Mouse (Mus musculus) lung, postnatal 0 days (tissue): ENCODE results near the gene Prkar1a.

ENCODE experiments used
- CTCF ChIP-seq: IDR thresholded peaks from 2 replicates; pipeline ENCODE4 v1.5.1; 2016; ENCODE audit warnings: antibody characterized with exemption, mild to moderate bottlenecking
- EP300 ChIP-seq: IDR thresholded peaks from 2 replicates; pipeline ENCODE4 v1.6.1; 2016; ENCODE audit warnings: antibody characterized with exemption, mild to moderate bottlenecking, control low read depth

DNA sequence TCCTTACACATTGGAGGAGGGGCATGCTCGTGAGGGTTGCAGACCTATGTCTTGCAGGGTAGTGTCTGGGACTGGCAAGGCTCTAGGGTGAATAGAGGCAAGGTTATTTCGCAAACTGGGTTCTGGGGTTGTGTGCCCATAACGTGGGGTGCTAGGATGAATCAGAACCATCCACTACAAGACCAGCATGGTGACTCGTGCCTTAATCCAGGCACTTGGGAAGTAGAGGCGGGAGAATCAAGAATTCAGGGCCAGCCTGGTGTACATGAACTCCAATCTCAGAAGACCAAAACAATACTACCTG is 22.8 kb downstream of the Prkar1a start:
- no peak for TF ChIP-seq CTCF
- TF ChIP-seq EP300, result no peak
